Mouse (Mus musculus): ENCODE results near the gene Cngb1.

Gene Cngb1

GRCm38 (mm10) chr8:95202056-95202570 is 104.3 kb downstream of the Cngb1 start:
- no peak for DNase-seq (ENCODE audit: extremely low read depth, low read depth)

GRCm38 (mm10) chr8:95201491-95201890 is 104.9 kb downstream of the Cngb1 start:
- no peak for DNase-seq (ENCODE audit: extremely low read depth, low read depth)

- DNase-seq (ENCODE audit: extremely low read depth, low read depth), result no peak
Measured at GRCm38 (mm10) chr8:95200001-95200405, 106.4 kb downstream of the Cngb1 start.

- DNase-seq (ENCODE audit: extremely low read depth, low read depth), result no peak
Measured at GRCm38 (mm10) chr8:95195728-95196127, 110.7 kb downstream of the Cngb1 start.

GRCm38 (mm10) chr8:95191497-95192175 is 114.7 kb downstream of the Cngb1 start:
- no peak for DNase-seq (ENCODE audit: extremely low read depth, low read depth)

All from MEL-GATA-1-ER (cell line).